Mouse (Mus musculus) hindbrain, embryonic 12.5 days (tissue): ENCODE results near the gene Actl7b. TPM values are rescaled to one million over a fixed set of nuclear protein-coding genes. Genes with fewer than 3 reads are reported as not detected.

Experiments
- ATAC-seq: fragments of 200-750 bp; cut with Nextera tagmentation; 2 replicates; pipeline ENCODE4 v1.8.0; 2017; ENCODE audit warnings: moderate TSS enrichment; ENCODE audit not compliant: low FRiP score
- H3K27ac ChIP-seq: fragments of 300-500 bp; sonication (generic); 2 replicates; pipeline ENCODE4 v1.5.1; 2016; ENCODE audit warnings: mild to moderate bottlenecking
- H3K27me3 ChIP-seq: fragments of 300-500 bp; sonication (generic); 2 replicates; pipeline ENCODE4 v1.6.1; 2016; ENCODE audit warnings: mild to moderate bottlenecking
- H3K36me3 ChIP-seq: fragments of 300-500 bp; sonication (generic); 2 replicates; pipeline ENCODE4 v1.6.1; 2016; ENCODE audit warnings: mild to moderate bottlenecking
- H3K4me1 ChIP-seq: fragments of 300-500 bp; sonication (generic); 2 replicates; pipeline ENCODE4 v1.6.1; 2016
- H3K4me2 ChIP-seq: fragments of 300-500 bp; sonication (generic); replicated peaks from 2 replicates; pipeline ENCODE4 v1.6.1; 2016; ENCODE audit warnings: mild to moderate bottlenecking
- H3K4me3 ChIP-seq: fragments of 300-500 bp; sonication (generic); 2 replicates; pipeline ENCODE4 v1.5.1; 2016; ENCODE audit warnings: mild to moderate bottlenecking
- H3K9ac ChIP-seq: fragments of 300-500 bp; sonication (generic); 2 replicates; pipeline ENCODE4 v1.6.1; 2016; ENCODE audit warnings: mild to moderate bottlenecking, moderate library complexity
- H3K9me3 ChIP-seq: fragments of 300-500 bp; sonication (generic); replicated peaks from 2 replicates; pipeline ENCODE4 v1.6.1; 2016; ENCODE audit warnings: mild to moderate bottlenecking
- WGBS: fragments of 180-500 bp; shearing (Covaris S2); methylation state at CpG from one replicate; pipeline ENCODE4 v1.1.7; 2016; 5-methylcytosine and 5-hydroxymethylcytosine counted together
- polyA plus RNA-seq: library from polyadenylated mRNA; unstranded; fragments of >200 nt; fragmentation: Nextera tagmentation; extraction: Ambion mirVana; gene quantifications from 2 replicates; pipeline ENCODE4 v1.2.1, GENCODE M21; 2016

Actl7b gene
- polyA plus RNA-seq, 1 experiment from 2014 or later: not detected

GRCm38 (mm10) chr4:56740020-56740485 is 1.2 kb downstream of the Actl7b start, which contains the start of gene Gm26657:
Gm26657 (plus strand) TSS chr4:56740070.
- no peaks in the 10 kb centered on the region for H3K9me3 ChIP-seq
- 87% methylated on average over 18 of the region's 18 CpGs for WGBS
- H3K4me1 ChIP-seq: no peaks in the 10 kb centered on the region
- no peak within 1 kb of the TSS for H3K9ac ChIP-seq
- no peak within 1 kb of the TSS for H3K27ac ChIP-seq
- no peaks in the 10 kb centered on the region for H3K27me3 ChIP-seq
- H3K4me2 ChIP-seq: no peak within 1 kb of the TSS
- no peak for ATAC-seq
- peaks cover 14% of the 10 kb centered on the region for H3K36me3 ChIP-seq
- H3K4me3 ChIP-seq: no peak within 1 kb of the TSS

- ATAC-seq: no peak
- H3K27me3 ChIP-seq: no peaks in the 10 kb centered on the region
- H3K9ac ChIP-seq: no peak overlapping the region
- H3K27ac ChIP-seq: no peak overlapping the region
- no peaks in the 10 kb centered on the region for H3K4me1 ChIP-seq
- H3K4me3 ChIP-seq: no peak overlapping the region
- H3K4me2 ChIP-seq: no peak overlapping the region
- 57% methylated on average over 8 of the region's 8 CpGs for WGBS
- H3K36me3 ChIP-seq: no peaks in the 10 kb centered on the region
- H3K9me3 ChIP-seq: no peaks in the 10 kb centered on the region; the same call in 1 of the 2 replicates
Measured at GRCm38 (mm10) chr4:56725839-56726238, 15.4 kb downstream of the Actl7b start.

- Histone ChIP-seq H3K4me3 (no peak overlapping the region), H3K27me3 (no peaks in the 10 kb centered on the region), H3K9me3 (no peaks in the 10 kb centered on the region; the same call in 1 of the 2 replicates), H3K4me2 (no peak overlapping the region), H3K9ac (no peak overlapping the region), H3K4me1 (no peaks in the 10 kb centered on the region), H3K27ac (no peak overlapping the region), H3K36me3 (no peaks in the 10 kb centered on the region)
- 93% methylated on average over 6 of the region's 6 CpGs for WGBS
- no peak for ATAC-seq
Measured at GRCm38 (mm10) chr4:56723237-56723636, 18.0 kb downstream of the Actl7b start.

GRCm38 (mm10) chr4:56722346-56722745 is 18.9 kb downstream of the Actl7b start:
- Histone ChIP-seq H3K4me3 (no peak overlapping the region), H3K9ac (no peak overlapping the region), H3K27me3 (no peaks in the 10 kb centered on the region), H3K27ac (no peak overlapping the region), H3K9me3 (no peaks in the 10 kb centered on the region; the same call in 1 of the 2 replicates), H3K4me2 (no peak overlapping the region), H3K36me3 (no peaks in the 10 kb centered on the region), H3K4me1 (no peaks in the 10 kb centered on the region)
- WGBS: 70% methylated on average over 6 of the region's 6 CpGs
- no peak for ATAC-seq

- no peaks in the 10 kb centered on the region for H3K9me3 ChIP-seq
- no peak overlapping the region for H3K4me3 ChIP-seq
- no peak overlapping the region for H3K9ac ChIP-seq
- H3K36me3 ChIP-seq: no peaks in the 10 kb centered on the region
- H3K4me1 ChIP-seq: no peaks in the 10 kb centered on the region
- H3K27me3 ChIP-seq: no peaks in the 10 kb centered on the region
- 32% methylated on average over 3 of the region's 3 CpGs for WGBS
- no peak overlapping the region for H3K4me2 ChIP-seq
- ATAC-seq: no peak
- no peak overlapping the region for H3K27ac ChIP-seq
Measured at GRCm38 (mm10) chr4:56721469-56721868, 19.8 kb downstream of the Actl7b start.

- no peak for ATAC-seq
- Histone ChIP-seq H3K9ac (no peak overlapping the region), H3K9me3 (no peaks in the 10 kb centered on the region), H3K27ac (no peak overlapping the region), H3K4me3 (no peak overlapping the region), H3K4me1 (no peaks in the 10 kb centered on the region), H3K36me3 (no peaks in the 10 kb centered on the region), H3K27me3 (no peaks in the 10 kb centered on the region), H3K4me2 (no peak overlapping the region)
- WGBS: 88% methylated on average over 9 of the region's 9 CpGs
Measured at GRCm38 (mm10) chr4:56720403-56720802, 20.8 kb downstream of the Actl7b start.

- Histone ChIP-seq H3K36me3 (no peaks in the 10 kb centered on the region), H3K9ac (no peak overlapping the region), H3K9me3 (no peaks in the 10 kb centered on the region), H3K4me3 (no peak overlapping the region), H3K4me1 (no peaks in the 10 kb centered on the region), H3K27ac (no peak overlapping the region), H3K27me3 (no peaks in the 10 kb centered on the region), H3K4me2 (no peak overlapping the region)
- ATAC-seq: no peak
- WGBS: 71% methylated on average over 9 of the region's 9 CpGs
Measured at GRCm38 (mm10) chr4:56719456-56719855, 21.8 kb downstream of the Actl7b start.

GRCm38 (mm10) chr4:56718573-56719442 is 22.4 kb downstream of the Actl7b start:
- no peak overlapping the region for H3K4me3 ChIP-seq
- H3K4me2 ChIP-seq: no peak overlapping the region
- ATAC-seq: no peak
- H3K9me3 ChIP-seq: no peaks in the 10 kb centered on the region
- H3K9ac ChIP-seq: no peak overlapping the region
- no peaks in the 10 kb centered on the region for H3K4me1 ChIP-seq
- WGBS: 75% methylated on average over 12 of the region's 12 CpGs
- no peaks in the 10 kb centered on the region for H3K27me3 ChIP-seq
- H3K36me3 ChIP-seq: no peaks in the 10 kb centered on the region
- no peak overlapping the region for H3K27ac ChIP-seq

GRCm38 (mm10) chr4:56717932-56718331 is 23.3 kb downstream of the Actl7b start:
- no peak overlapping the region for H3K9ac ChIP-seq
- WGBS: 96% methylated on average over 3 of the region's 3 CpGs
- no peak overlapping the region for H3K27ac ChIP-seq
- H3K9me3 ChIP-seq: no peaks in the 10 kb centered on the region
- ATAC-seq: no peak
- H3K4me1 ChIP-seq: no peaks in the 10 kb centered on the region
- no peaks in the 10 kb centered on the region for H3K36me3 ChIP-seq
- H3K4me2 ChIP-seq: no peak overlapping the region
- no peak overlapping the region for H3K4me3 ChIP-seq
- no peaks in the 10 kb centered on the region for H3K27me3 ChIP-seq

GRCm38 (mm10) chr4:56716801-56717200 is 24.4 kb downstream of the Actl7b start:
- WGBS: 65% methylated on average over 5 of the region's 5 CpGs
- no peaks in the 10 kb centered on the region for H3K4me1 ChIP-seq
- H3K4me2 ChIP-seq: no peak overlapping the region
- no peak overlapping the region for H3K9ac ChIP-seq
- no peak overlapping the region for H3K27ac ChIP-seq
- no peak for ATAC-seq
- no peaks in the 10 kb centered on the region for H3K27me3 ChIP-seq
- H3K36me3 ChIP-seq: no peaks in the 10 kb centered on the region
- no peaks in the 10 kb centered on the region for H3K9me3 ChIP-seq
- H3K4me3 ChIP-seq: no peak overlapping the region

- Histone ChIP-seq H3K9me3 (no peaks in the 10 kb centered on the region), H3K9ac (no peak overlapping the region), H3K36me3 (no peaks in the 10 kb centered on the region), H3K4me2 (no peak overlapping the region), H3K27me3 (no peaks in the 10 kb centered on the region), H3K4me3 (no peak overlapping the region), H3K4me1 (peaks cover 8% of the 10 kb centered on the region), H3K27ac (no peak overlapping the region)
- ATAC-seq: no peak
- WGBS: 87% methylated on average over 3 of the region's 3 CpGs
Measured at GRCm38 (mm10) chr4:56713155-56713554, 28.1 kb downstream of the Actl7b start.

- 3% methylated on average over 10 of the region's 10 CpGs for WGBS
- Histone ChIP-seq H3K4me2 (0 out of 2 replicates have a peak overlapping the region, but pooled peaks have one; percentile 31), H3K4me1 (peaks cover 9% of the 10 kb centered on the region; the same call in 1 of the 2 replicates), H3K36me3 (no peaks in the 10 kb centered on the region), H3K9ac (no peak overlapping the region), H3K9me3 (no peaks in the 10 kb centered on the region), H3K27ac (no peak overlapping the region), H3K4me3 (no peak overlapping the region), H3K27me3 (no peaks in the 10 kb centered on the region)
- ATAC-seq: no peak
Measured at GRCm38 (mm10) chr4:56702234-56702633, 39.0 kb downstream of the Actl7b start.

- H3K4me2 ChIP-seq: no peak overlapping the region
- no peak overlapping the region for H3K4me3 ChIP-seq
- no peak overlapping the region for H3K27ac ChIP-seq
- no peaks in the 10 kb centered on the region for H3K36me3 ChIP-seq
- no peak overlapping the region for H3K9ac ChIP-seq
- no peak for ATAC-seq
- no peaks in the 10 kb centered on the region for H3K27me3 ChIP-seq
- H3K9me3 ChIP-seq: no peaks in the 10 kb centered on the region
- WGBS: 66% methylated on average over 5 of the region's 5 CpGs
- 0 out of 2 replicates have a peak, but pooled peaks cover 4% of the 10 kb centered on the region for H3K4me1 ChIP-seq
Measured at GRCm38 (mm10) chr4:56698671-56699070, 42.6 kb downstream of the Actl7b start.
